Comparison of ENCODE assay signal across 15 mouse cellular contexts in genomic region chr4:86588236-86588635, GRCm38 (mm10). TPM values are rescaled to one million over a fixed set of nuclear protein-coding genes. Genes with fewer than 3 reads are reported as not detected.
DNase-seq lines count a peak whose midpoint lies in the region; ATAC-seq and TF ChIP-seq lines count a peak whose summit lies in the region.
"Had no signal": no experiment of that assay in that cellular context is flagged by ENCODE, and none has a peak within 500 bp of the region (broad histone marks: within the 10 kb centered on the region; RNA-seq: fewer than 3 reads in every experiment).

No protein-coding gene starts in this region.

- DNase-seq in layer of hippocampus, adult 2 months (ENCODE audit: low spot score in 2 of 2), result no peak
- no peak for DNase-seq in layer of hippocampus, adult 9-10 months (ENCODE audit: low spot score)
- peak; percentile 20 for DNase-seq in brain, embryonic 14.5 days (ENCODE audit: low read depth)
- peak; percentile 59 to 67 for DNase-seq in spleen, postnatal 36 days (ENCODE audit: low spot score in 2 of 2)
- DNase-seq in right cerebral cortex, postnatal 25 days, result no peak
- no peak for DNase-seq in layer of hippocampus, adult 8-10 months (ENCODE audit: low spot score in 2 of 2)
- DNase-seq: adrenal gland, postnatal 25 days; cerebellum, adult 9-10 months; heart, postnatal 10 days; layer of hippocampus, adult 9-11 months; liver, embryonic 13.5 days had no signal

- ATAC-seq in CD4-positive, CD25-positive, alpha-beta regulatory T cell, adult 4 months, result peak; percentile 32
- ATAC-seq: intestine, embryonic 16.5 days; midbrain, embryonic 15.5 days had no signal

- TF ChIP-seq CTCF in layer of hippocampus, adult 2 months (conservative IDR thresholded peaks at IDR 0.05), result peak; percentile 57
- TF ChIP-seq CTCF in brain, embryonic 14.5 days (IDR thresholded peaks at IDR 0.05; ENCODE audit: borderline replicate concordance, extremely low read depth, insufficient read depth, insufficient read length), result peak; percentile 8; the same call in 1 of the 2 replicates

- no peak for TF ChIP-seq POLR2A in brain, embryonic 14.5 days (IDR thresholded peaks at IDR 0.05; ENCODE audit: borderline replicate concordance, extremely low read depth, insufficient read depth, insufficient read length, poor library complexity, severe bottlenecking)

- H3K4me3 ChIP-seq in layer of hippocampus, adult 2 months, result no peak overlapping the region
- H3K4me3 ChIP-seq: liver, embryonic 13.5 days; midbrain, embryonic 15.5 days had no signal

- H3K27ac ChIP-seq in layer of hippocampus, adult 2 months, result no peak overlapping the region
- H3K27ac ChIP-seq: liver, embryonic 13.5 days; midbrain, embryonic 15.5 days had no signal

RNA-seq across cellular contexts. Expression of gene Rraga, which starts 12.8 kb away (rescaled TPM):
- 100 to 1,000 TPM; 129 to 143 TPM for total RNA-seq in layer of hippocampus, adult 2 months (2021)
- 10 to 100 TPM; 32.0 to 36.9 TPM for polyA plus RNA-seq in CD4-positive, CD25-positive, alpha-beta regulatory T cell, adult 4 months (2017; shearing (Covaris generic))
- polyA plus RNA-seq in brain, embryonic 14.5 days (2012; rRNA removed), result 143 and 149 TPM in 2 replicates
- 100 to 1,000 TPM; 127 to 136 (median 135) TPM for total RNA-seq in layer of hippocampus, adult 8-10 months (2022)

RNA-seq across cellular contexts. Expression of gene Haus6, which starts 23.6 kb away (rescaled TPM):
- total RNA-seq in layer of hippocampus, adult 2 months (2021), result 1 to 10 TPM; 8.2 to 9.3 TPM
- 10 to 100 TPM; 13.0 to 19.2 TPM for polyA plus RNA-seq in CD4-positive, CD25-positive, alpha-beta regulatory T cell, adult 4 months (2017; shearing (Covaris generic))
- 6.4 and 6.5 TPM in 2 replicates for polyA plus RNA-seq in brain, embryonic 14.5 days (2012; rRNA removed)
- 10 to 100 TPM in 2 of 4 experiments, 1 to 10 TPM in 2; 6.9 to 13.7 (median 9.8) TPM for total RNA-seq in layer of hippocampus, adult 8-10 months (2022)

RNA-seq across cellular contexts. Expression of gene Saxo1, which starts 30.1 kb away (rescaled TPM):
- total RNA-seq in layer of hippocampus, adult 2 months (2021), result not detected
- polyA plus RNA-seq in CD4-positive, CD25-positive, alpha-beta regulatory T cell, adult 4 months (2017; shearing (Covaris generic)), result not detected
- not detected in 2 replicates for polyA plus RNA-seq in brain, embryonic 14.5 days (2012; rRNA removed)
- not detected for total RNA-seq in layer of hippocampus, adult 8-10 months (2022)
- total RNA-seq: adrenal gland, postnatal 25 days; G1E; heart, postnatal 10 days had no signal
- polyA plus RNA-seq: G1E; intestine, embryonic 16.5 days; liver, embryonic 13.5 days; midbrain, embryonic 15.5 days had no signal

Comparison
In these comparisons a context has a peak if more than half of its experiments do, and no peak if none do; other contexts are left out.
1. DNase-seq: peak in brain, embryonic 14.5 days (single experiment) and spleen, postnatal 36 days (2 of 2); none in layer of hippocampus, adult 2 months (0 of 2), layer of hippocampus, adult 9-10 months (single experiment), right cerebral cortex, postnatal 25 days (single experiment) and layer of hippocampus, adult 8-10 months (0 of 2).